Mouse (Mus musculus) layer of hippocampus, adult 9-10 months (tissue): ENCODE data around the gene Tob1.
A peak's percentile ranks its signal among the peaks of the same experiment; 100 is the strongest.

Source experiments
- DNase-seq: peaks from one replicate; pipeline ENCODE4 v3.0.0; 2022; ENCODE audit warnings: low spot score

The Tob1 gene

GRCm38 (mm10) chr11:94211124-94211603 lies at the start of gene Tob1:
Gene Tob1 (plus strand): TSS chr11:94211454.
- DNase-seq: peak; percentile 96

GRCm38 (mm10) chr11:94161867-94162581 lies 49.2 kb upstream of the Tob1 start:
- DNase-seq: no peak

- no peak for DNase-seq
These were observed 48.1 kb upstream of the Tob1 start for GRCm38 (mm10) chr11:94163005-94163767.

GRCm38 (mm10) chr11:94165745-94166144 lies 45.5 kb upstream of the Tob1 start:
- no peak for DNase-seq

GRCm38 (mm10) chr11:94168238-94168637 lies 43.0 kb upstream of the Tob1 start:
- DNase-seq: no peak

- DNase-seq: no peak
These were observed 41.7 kb upstream of the Tob1 start for GRCm38 (mm10) chr11:94169596-94169995.

GRCm38 (mm10) chr11:94171691-94172090 lies 39.6 kb upstream of the Tob1 start:
- no peak for DNase-seq

GRCm38 (mm10) chr11:94172186-94172585 lies 39.1 kb upstream of the Tob1 start:
- DNase-seq: no peak

GRCm38 (mm10) chr11:94173726-94174146 lies 37.5 kb upstream of the Tob1 start:
- no peak for DNase-seq

GRCm38 (mm10) chr11:94175288-94175687 lies 36.0 kb upstream of the Tob1 start:
- DNase-seq: no peak

- DNase-seq: no peak
These were observed 35.6 kb upstream of the Tob1 start for GRCm38 (mm10) chr11:94175694-94176093.

GRCm38 (mm10) chr11:94177841-94178585 lies 33.2 kb upstream of the Tob1 start:
- DNase-seq: no peak

- DNase-seq: no peak
These were observed 31.5 kb upstream of the Tob1 start for GRCm38 (mm10) chr11:94179768-94180167.

GRCm38 (mm10) chr11:94180194-94180593 lies 31.1 kb upstream of the Tob1 start:
- no peak for DNase-seq

GRCm38 (mm10) chr11:94181694-94182093 lies 29.6 kb upstream of the Tob1 start:
- DNase-seq: no peak

GRCm38 (mm10) chr11:94182711-94183110 lies 28.5 kb upstream of the Tob1 start:
- DNase-seq: no peak

- no peak for DNase-seq
These were observed 28.1 kb upstream of the Tob1 start for GRCm38 (mm10) chr11:94183120-94183519.

GRCm38 (mm10) chr11:94183671-94184070 lies 27.6 kb upstream of the Tob1 start:
- DNase-seq: no peak

GRCm38 (mm10) chr11:94189579-94189978 lies 21.7 kb upstream of the Tob1 start:
- no peak for DNase-seq

GRCm38 (mm10) chr11:94190665-94191064 lies 20.6 kb upstream of the Tob1 start:
- DNase-seq: no peak

GRCm38 (mm10) chr11:94193109-94193508 lies 18.1 kb upstream of the Tob1 start:
- DNase-seq: no peak

GRCm38 (mm10) chr11:94196311-94196710 lies 14.9 kb upstream of the Tob1 start:
- no peak for DNase-seq
